Comparison of ENCODE assay signal across 14 mouse cellular contexts in genomic region chr13:114636731-114637130, GRCm38 (mm10).
A peak's percentile ranks its signal among the peaks of the same experiment; 100 is the strongest.
DNase-seq lines count a peak whose midpoint lies in the region; ATAC-seq lines count a peak whose summit lies in the region.
"Had no signal": no experiment of that assay in that cellular context is flagged by ENCODE, and none has a peak within 500 bp of the region (broad histone marks: within the 10 kb centered on the region; RNA-seq: fewer than 3 reads in every experiment).

No protein-coding gene starts in this region.

- H3K36me3 ChIP-seq in kidney, embryonic 14.5 days (ENCODE audit: control insufficient read depth, insufficient read depth, low read length) = no peaks in the 10 kb centered on the region
- H3K36me3 ChIP-seq in hindbrain, embryonic 10.5 days = no peaks in the 10 kb centered on the region
- H3K36me3 ChIP-seq: hindbrain, embryonic 12.5 days; limb, embryonic 10.5 days; midbrain, embryonic 10.5 days had no signal

- peak; percentile 77 for DNase-seq in gastrocnemius, adult 18-20 months (ENCODE audit: low spot score)
- no peak for DNase-seq in gastrocnemius, postnatal 4 days (ENCODE audit: low spot score in 2 of 2)
- DNase-seq in kidney, postnatal 14 days = peak; percentile 5
- peak; percentile 20 for DNase-seq in adrenal gland, adult 8-10 months
- DNase-seq in gonadal fat pad, adult 2 months (ENCODE audit: low read depth) = peak; percentile 90
- DNase-seq in spleen, postnatal 10 days (ENCODE audit: low spot score in 2 of 2) = no peak
- no peak for DNase-seq in hindbrain, embryonic 10.5 days (ENCODE audit: low spot score)
- DNase-seq: cerebellum, adult 11-12 months; liver, postnatal 0 days; thymus, postnatal 4 days had no signal

- H3K27me3 ChIP-seq in kidney, embryonic 14.5 days (ENCODE audit: control insufficient read depth, insufficient read depth, low read length) = no peaks in the 10 kb centered on the region
- H3K27me3 ChIP-seq in hindbrain, embryonic 10.5 days (ENCODE audit: insufficient read depth, poor library complexity, severe bottlenecking) = no peaks in the 10 kb centered on the region
- H3K27me3 ChIP-seq: hindbrain, embryonic 12.5 days had no signal

- H3K9me3 ChIP-seq in kidney, embryonic 14.5 days (ENCODE audit: control insufficient read depth, low read length) = no peaks in the 10 kb centered on the region
- H3K9me3 ChIP-seq in hindbrain, embryonic 10.5 days = no peaks in the 10 kb centered on the region
- H3K9me3 ChIP-seq: hindbrain, embryonic 12.5 days; limb, embryonic 10.5 days; midbrain, embryonic 10.5 days had no signal

- H3K27ac ChIP-seq in kidney, embryonic 14.5 days (ENCODE audit: low read depth, low read length) = no peak overlapping the region
- no peak overlapping the region for H3K27ac ChIP-seq in hindbrain, embryonic 10.5 days
- H3K27ac ChIP-seq: hindbrain, embryonic 12.5 days; limb, embryonic 10.5 days; midbrain, embryonic 10.5 days had no signal

- 90% methylated on average over 4 of the region's 4 CpGs for WGBS in kidney, embryonic 14.5 days
- WGBS in hindbrain, embryonic 10.5 days = 94% methylated on average over 4 of the region's 4 CpGs

- H3K4me2 ChIP-seq in kidney, embryonic 14.5 days (replicated peaks; ENCODE audit: low read depth, low read length) = no peak overlapping the region
- H3K4me2 ChIP-seq: hindbrain, embryonic 12.5 days had no signal

- no peaks in the 10 kb centered on the region for H3K4me1 ChIP-seq in kidney, embryonic 14.5 days (ENCODE audit: control insufficient read depth, insufficient read depth, low read length)
- peaks cover 2% of the 10 kb centered on the region; the same call in 1 of the 2 replicates for H3K4me1 ChIP-seq in hindbrain, embryonic 10.5 days (replicated peaks)
- H3K4me1 ChIP-seq: hindbrain, embryonic 12.5 days; limb, embryonic 10.5 days had no signal

- no peak overlapping the region for H3K9ac ChIP-seq in kidney, embryonic 14.5 days (ENCODE audit: low read depth, low read length)
- H3K9ac ChIP-seq: hindbrain, embryonic 12.5 days; liver, postnatal 0 days had no signal

- no peak overlapping the region for H3K4me3 ChIP-seq in kidney, embryonic 14.5 days (ENCODE audit: low read length)
- no peak overlapping the region for H3K4me3 ChIP-seq in hindbrain, embryonic 10.5 days
- H3K4me3 ChIP-seq: hindbrain, embryonic 12.5 days; limb, embryonic 10.5 days; midbrain, embryonic 10.5 days had no signal

- no peak for ATAC-seq in kidney, embryonic 14.5 days (ENCODE audit: low FRiP score, low TSS enrichment)
- ATAC-seq: liver, postnatal 0 days had no signal

Comparison
In these comparisons a context has a peak if more than half of its experiments do, and no peak if none do; other contexts are left out.
1. DNase-seq: peak in gastrocnemius, adult 18-20 months (single experiment), kidney, postnatal 14 days (single experiment), adrenal gland, adult 8-10 months (single experiment) and gonadal fat pad, adult 2 months (single experiment); none in gastrocnemius, postnatal 4 days (0 of 2), spleen, postnatal 10 days (0 of 2) and hindbrain, embryonic 10.5 days (single experiment).